Mouse (Mus musculus): ENCODE data around the gene Mettl23. TPM values are rescaled to one million over a fixed set of nuclear protein-coding genes. Genes with fewer than 3 reads are reported as not detected.

Mettl23 gene
- polyA plus RNA-seq, 1 experiment, result 80.7 TPM

Other genes with a start within 250 kb of the Mettl23 start
- gene Rhbdf2, start 216.3 kb upstream of the Mettl23 start, polyA plus RNA-seq (2012; ENCODE audit: insufficient read depth, insufficient read length, missing spikeins), result 4.4 and 8.2 TPM in 2 replicates
- 1.5 TPM in 1 of 2 replicates, not detected in the other for gene Prcd, start 189.7 kb upstream of the Mettl23 start, polyA plus RNA-seq (2012; ENCODE audit: insufficient read depth, insufficient read length, missing spikeins)
- 13.4 and 18.7 TPM in 2 replicates for gene Cygb, start 189.0 kb upstream of the Mettl23 start, polyA plus RNA-seq (2012; ENCODE audit: insufficient read depth, insufficient read length, missing spikeins)
- not detected in 2 replicates for gene St6galnac1, start 67.8 kb upstream of the Mettl23 start, polyA plus RNA-seq (2012; ENCODE audit: insufficient read depth, insufficient read length, missing spikeins)
- 6.6 and 6.9 TPM in 2 replicates for gene Mxra7, start 15.2 kb upstream of the Mettl23 start, polyA plus RNA-seq (2012; ENCODE audit: insufficient read depth, insufficient read length, missing spikeins)
- gene Jmjd6, start 171 bp downstream of the Mettl23 start, polyA plus RNA-seq (2012; ENCODE audit: insufficient read depth, insufficient read length, missing spikeins), result 20.9 and 33.7 TPM in 2 replicates
- gene Mfsd11, start 9.2 kb downstream of the Mettl23 start, polyA plus RNA-seq (2012; ENCODE audit: insufficient read depth, insufficient read length, missing spikeins), result 21.0 and 27.5 TPM in 2 replicates
- 98.3 and 130 TPM in 2 replicates for gene Srsf2, start 9.8 kb downstream of the Mettl23 start, polyA plus RNA-seq (2012; ENCODE audit: insufficient read depth, insufficient read length, missing spikeins)
- not detected in 2 replicates for gene Mgat5b, start 75.6 kb downstream of the Mettl23 start, polyA plus RNA-seq (2012; ENCODE audit: insufficient read depth, insufficient read length, missing spikeins)